Mouse (Mus musculus) midbrain, embryonic 13.5 days (tissue): ENCODE measurements around the gene Mast1. TPM values are rescaled to one million over a fixed set of nuclear protein-coding genes. Genes with fewer than 3 reads are reported as not detected.

Source experiments
- ATAC-seq: fragments of 200-750 bp; cut with Nextera tagmentation; 2 replicates; pipeline ENCODE4 v1.8.0; 2017; ENCODE audit warnings: mild to moderate bottlenecking, moderate TSS enrichment, moderate library complexity
- H3K27ac ChIP-seq: fragments of 300-500 bp; sonication (generic); 2 replicates; pipeline ENCODE4 v1.5.1; 2015; ENCODE audit warnings: inconsistent platforms, mild to moderate bottlenecking, moderate library complexity
- H3K27me3 ChIP-seq: fragments of 300-500 bp; sonication (generic); 2 replicates; pipeline ENCODE4 v1.6.1; 2015; ENCODE audit warnings: mild to moderate bottlenecking, inconsistent platforms
- H3K36me3 ChIP-seq: fragments of 300-500 bp; sonication (generic); 2 replicates; pipeline ENCODE4 v1.6.1; 2015; ENCODE audit warnings: mild to moderate bottlenecking, inconsistent platforms
- H3K4me1 ChIP-seq: fragments of 300-500 bp; sonication (generic); replicated peaks from 2 replicates; pipeline ENCODE4 v1.6.1; 2015; ENCODE audit warnings: inconsistent platforms
- H3K4me2 ChIP-seq: fragments of 300-500 bp; sonication (generic); replicated peaks from 2 replicates; pipeline ENCODE4 v1.6.1; 2015; ENCODE audit warnings: moderate library complexity, mild to moderate bottlenecking, inconsistent platforms
- H3K4me3 ChIP-seq: fragments of 300-500 bp; sonication (generic); replicated peaks from 2 replicates; pipeline ENCODE4 v1.5.1; 2015; ENCODE audit warnings: mild to moderate bottlenecking, inconsistent platforms
- H3K9ac ChIP-seq: fragments of 300-500 bp; sonication (generic); replicated peaks from 2 replicates; pipeline ENCODE4 v1.6.1; 2015; ENCODE audit warnings: mild to moderate bottlenecking, inconsistent platforms
- H3K9me3 ChIP-seq: fragments of 300-500 bp; sonication (generic); 2 replicates; pipeline ENCODE4 v1.6.1; 2016; ENCODE audit warnings: mild to moderate bottlenecking, inconsistent platforms
- WGBS: fragments of 180-500 bp; shearing (Covaris S2); methylation state at CpG from one replicate; pipeline ENCODE4 v1.1.7; 2015; 5-methylcytosine and 5-hydroxymethylcytosine counted together
- polyA plus RNA-seq: library from polyadenylated mRNA; unstranded; fragments of >200 nt; fragmentation: Nextera tagmentation; extraction: Ambion mirVana; gene quantifications from 2 replicates; pipeline ENCODE4 v1.2.1, GENCODE M21; 2015

The Mast1 gene
- polyA plus RNA-seq, 1 experiment from 2014 or later, result 56.1 TPM

- ATAC-seq, result peak; percentile 25; the same call in 1 of the 2 replicates
- H3K4me2 ChIP-seq, result peak within 1 kb of the TSS; percentile 92
- WGBS, result 6% methylated on average over 17 of the region's 17 CpGs
- peak within 1 kb of the TSS; percentile 69 for H3K27ac ChIP-seq
- H3K4me3 ChIP-seq, result peak within 1 kb of the TSS; percentile 68
- peaks cover 34% of the 10 kb centered on the region for H3K4me1 ChIP-seq
- H3K9ac ChIP-seq, result peak within 1 kb of the TSS; percentile 76
- peaks cover 76% of the 10 kb centered on the region for H3K27me3 ChIP-seq
- no peaks in the 10 kb centered on the region for H3K9me3 ChIP-seq
- no peaks in the 10 kb centered on the region for H3K36me3 ChIP-seq
Observed at GRCm38 (mm10) chr8:84946528-84947240, 9.5 kb upstream of the Mast1 start, which contains the start of gene Rtbdn. Gene Rtbdn, plus strand, starts transcription at chr8:84946991.

GRCm38 (mm10) chr8:84945633-84946527 is 8.7 kb upstream of the Mast1 start:
- Histone ChIP-seq H3K4me3 (peak overlapping the region; percentile 68), H3K9me3 (no peaks in the 10 kb centered on the region), H3K27ac (peak overlapping the region; percentile 69), H3K9ac (peak overlapping the region; percentile 76), H3K4me2 (peak overlapping the region; percentile 92), H3K4me1 (peaks cover 34% of the 10 kb centered on the region), H3K27me3 (peaks cover 72% of the 10 kb centered on the region), H3K36me3 (no peaks in the 10 kb centered on the region)
- under 1% methylated on average over 51 of the region's 67 CpGs for WGBS
- peak; percentile 77 for ATAC-seq

GRCm38 (mm10) chr8:84945235-84945632 is 8.1 kb upstream of the Mast1 start:
- Histone ChIP-seq H3K36me3 (no peaks in the 10 kb centered on the region), H3K4me1 (peaks cover 34% of the 10 kb centered on the region), H3K9ac (peak overlapping the region; percentile 76), H3K27ac (peak overlapping the region; percentile 69), H3K4me3 (peak overlapping the region; percentile 68), H3K27me3 (peaks cover 65% of the 10 kb centered on the region), H3K9me3 (no peaks in the 10 kb centered on the region), H3K4me2 (peak overlapping the region; percentile 92)
- peak; percentile 77 for ATAC-seq
- WGBS, result 2% methylated on average over 11 of the region's 11 CpGs

- no peaks in the 10 kb centered on the region for H3K9me3 ChIP-seq
- no peaks in the 10 kb centered on the region for H3K36me3 ChIP-seq
- H3K27me3 ChIP-seq, result peaks cover 59% of the 10 kb centered on the region
- peak; percentile 13; the same call in 1 of the 2 replicates for ATAC-seq
- H3K9ac ChIP-seq, result no peak overlapping the region
- no peak overlapping the region for H3K27ac ChIP-seq
- WGBS, result 2% methylated on average over 26 of the region's 26 CpGs
- H3K4me2 ChIP-seq, result peak overlapping the region; percentile 92
- peaks cover 34% of the 10 kb centered on the region for H3K4me1 ChIP-seq
- peak overlapping the region; percentile 68 for H3K4me3 ChIP-seq
Observed at GRCm38 (mm10) chr8:84944478-84945160, 7.5 kb upstream of the Mast1 start.

- Histone ChIP-seq H3K4me3 (no peak overlapping the region), H3K4me1 (peaks cover 34% of the 10 kb centered on the region), H3K9ac (no peak overlapping the region), H3K27me3 (peaks cover 55% of the 10 kb centered on the region), H3K27ac (no peak overlapping the region), H3K36me3 (no peaks in the 10 kb centered on the region), H3K4me2 (no peak overlapping the region), H3K9me3 (no peaks in the 10 kb centered on the region)
- ATAC-seq, result no peak
- 21% methylated on average over 4 of the region's 4 CpGs for WGBS
Observed at GRCm38 (mm10) chr8:84943699-84944098, 6.5 kb upstream of the Mast1 start.

- Histone ChIP-seq H3K4me3 (peak overlapping the region; percentile 89), H3K4me1 (peaks cover 38% of the 10 kb centered on the region), H3K27me3 (peaks cover 23% of the 10 kb centered on the region), H3K9ac (peak overlapping the region; percentile 98), H3K4me2 (peak overlapping the region; percentile 73), H3K27ac (peak overlapping the region; percentile 97), H3K36me3 (peaks cover 6% of the 10 kb centered on the region), H3K9me3 (no peaks in the 10 kb centered on the region)
- ATAC-seq, result no peak
- 69% methylated on average over 13 of the region's 13 CpGs for WGBS
Observed at GRCm38 (mm10) chr8:84937620-84938485, 694 bp upstream of the Mast1 start.

- H3K4me1 ChIP-seq, result peaks cover 38% of the 10 kb centered on the region
- no peaks in the 10 kb centered on the region for H3K9me3 ChIP-seq
- peak; percentile 59 for ATAC-seq
- H3K36me3 ChIP-seq, result peaks cover 21% of the 10 kb centered on the region
- H3K27ac ChIP-seq, result peak overlapping the region; percentile 97
- peak overlapping the region; percentile 89 for H3K4me3 ChIP-seq
- 14% methylated on average over 23 of the region's 23 CpGs for WGBS
- peak overlapping the region; percentile 73 for H3K4me2 ChIP-seq
- peaks cover 26% of the 10 kb centered on the region for H3K27me3 ChIP-seq
- peak overlapping the region; percentile 98 for H3K9ac ChIP-seq
Observed at GRCm38 (mm10) chr8:84936041-84936961, 858 bp downstream of the Mast1 start.

GRCm38 (mm10) chr8:84935489-84935888 is 1.7 kb downstream of the Mast1 start:
- no peaks in the 10 kb centered on the region for H3K9me3 ChIP-seq
- H3K4me2 ChIP-seq, result peak overlapping the region; percentile 73
- peak overlapping the region; percentile 97 for H3K27ac ChIP-seq
- peak overlapping the region; percentile 98 for H3K9ac ChIP-seq
- H3K36me3 ChIP-seq, result peaks cover 26% of the 10 kb centered on the region
- peak overlapping the region; percentile 89 for H3K4me3 ChIP-seq
- peak; percentile 21 for ATAC-seq
- H3K4me1 ChIP-seq, result peaks cover 38% of the 10 kb centered on the region
- WGBS, result 4% methylated on average over 14 of the region's 14 CpGs
- H3K27me3 ChIP-seq, result peaks cover 31% of the 10 kb centered on the region

- H3K27ac ChIP-seq, result peak overlapping the region; percentile 97
- 1% methylated on average over 15 of the region's 15 CpGs for WGBS
Observed at GRCm38 (mm10) chr8:84934860-84935259, 2.3 kb downstream of the Mast1 start.

More at GRCm38 (mm10) chr8:84934860-84935259, 2.3 kb downstream of the Mast1 start:
- H3K4me2 ChIP-seq, result peak overlapping the region; percentile 73
- no peaks in the 10 kb centered on the region for H3K9me3 ChIP-seq
- H3K4me1 ChIP-seq, result peaks cover 38% of the 10 kb centered on the region
- H3K36me3 ChIP-seq, result peaks cover 32% of the 10 kb centered on the region
- H3K9ac ChIP-seq, result peak overlapping the region; percentile 98
- H3K4me3 ChIP-seq, result peak overlapping the region; percentile 89
- peak; percentile 82 for ATAC-seq
- H3K27me3 ChIP-seq, result peaks cover 37% of the 10 kb centered on the region
